Mouse (Mus musculus) heart, postnatal 0 days (tissue): Measurements from ENCODE around the gene Peg3.

Experiments
- CTCF ChIP-seq: IDR thresholded peaks from 2 replicates; pipeline ENCODE4 v1.5.1; 2016; ENCODE audit warnings: antibody characterized with exemption, control low read depth, low read depth
- EP300 ChIP-seq: IDR thresholded peaks from 2 replicates; pipeline ENCODE4 v1.6.1; 2016; ENCODE audit warnings: antibody characterized with exemption, low read depth

DNA sequence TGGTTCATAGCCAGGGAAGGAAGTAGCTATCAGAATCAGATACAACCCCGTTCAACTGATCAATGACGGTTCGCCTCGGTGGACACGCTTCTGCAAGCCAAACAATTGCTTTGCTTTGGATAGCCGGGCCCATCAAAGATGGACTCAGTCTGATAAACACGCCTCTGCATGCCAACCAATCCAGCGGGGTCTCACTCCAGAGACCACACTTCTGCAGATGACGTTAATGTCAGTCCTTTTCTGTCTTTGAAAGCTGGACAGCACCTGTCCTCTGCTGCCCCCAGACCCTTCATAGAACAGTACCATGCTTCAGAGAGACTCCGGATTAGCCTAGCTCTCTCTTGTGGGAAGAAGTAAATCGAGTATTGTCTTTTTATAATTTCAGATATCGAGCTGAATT lies 29.5 kb upstream of the Peg3 start:
- TF ChIP-seq CTCF (no peak), EP300 (no peak)
